Mouse (Mus musculus) cerebellum, postnatal 36 days (tissue): ENCODE measurements at regions not wholly inside any gene's neighbourhood (a gene's known extent, or its start where the extent isn't known, plus 50 kb on each side); places are given as distances from the start of the nearest gene placed in this dataset.

Experiments
- DNase-seq, 2 experiments: peaks; one replicate each; pipeline ENCODE4 v3.0.0; 2021 to 2022; ENCODE audit warnings: mixed read lengths in 2 of 2

DNA sequence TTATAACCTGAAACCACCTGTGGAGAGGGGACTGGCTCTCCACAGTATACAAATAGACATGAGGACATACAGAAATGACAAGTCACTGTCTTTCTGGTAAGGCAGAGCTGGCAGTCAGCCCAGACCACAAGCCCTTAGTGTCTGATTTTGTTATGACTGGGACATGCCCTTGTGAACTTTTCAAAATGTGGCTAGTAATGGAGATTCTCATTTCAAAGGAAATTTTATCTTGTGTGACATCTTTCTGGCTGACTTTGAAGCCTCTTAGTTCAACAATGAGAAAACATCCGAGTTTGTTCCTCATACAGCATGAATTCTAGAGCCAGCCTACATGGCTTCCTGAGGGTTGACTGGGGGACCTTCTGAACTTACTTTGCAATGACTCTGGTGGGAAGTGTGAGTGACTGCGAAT, 173.8 kb upstream of the Rnaseh2b start:
- DNase-seq, result no peak

DNA sequence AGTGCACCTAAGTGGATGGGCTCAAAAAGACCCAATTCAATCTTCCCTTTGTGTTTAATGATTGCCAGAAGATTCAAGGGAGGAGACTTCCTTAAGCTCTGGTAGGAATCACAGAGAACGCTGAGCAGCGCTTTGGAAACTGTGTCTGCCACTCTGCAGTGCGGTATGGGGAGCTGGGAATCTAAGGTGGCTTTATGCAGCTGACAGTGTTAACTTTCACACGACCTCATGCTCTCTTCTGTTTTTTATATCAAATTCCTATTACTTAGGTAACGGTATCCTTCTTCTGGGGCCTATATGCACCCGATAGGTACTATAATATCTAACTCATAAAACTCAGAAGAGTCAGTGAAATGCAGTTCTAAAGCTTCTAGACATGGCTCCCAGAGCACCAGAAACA, 163.5 kb upstream of the Rnaseh2b start:
- DNase-seq, result no peak

DNA sequence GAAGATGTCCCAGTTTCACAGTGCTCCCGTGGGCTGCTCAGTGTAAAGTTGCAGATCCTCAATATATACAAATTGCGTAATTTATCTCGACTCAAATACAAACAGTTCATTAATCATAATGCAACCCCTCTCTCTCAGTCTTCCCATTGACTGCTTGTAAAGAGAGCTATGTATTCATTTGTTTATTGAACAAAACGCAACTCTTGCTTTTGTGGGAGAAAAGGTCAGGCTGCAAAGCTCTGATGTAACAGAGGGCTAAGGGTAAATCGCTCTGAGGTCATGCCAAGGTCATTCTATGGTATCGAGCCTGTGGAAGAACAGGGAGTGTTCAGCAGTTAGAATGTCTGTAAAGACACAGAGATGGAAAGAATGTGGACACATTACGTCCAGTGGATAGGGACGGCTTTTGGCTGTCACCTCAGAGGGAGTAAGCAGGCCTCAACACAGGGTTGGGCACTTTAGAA, 160.0 kb upstream of the Rnaseh2b start:
- DNase-seq, result no peak

DNA sequence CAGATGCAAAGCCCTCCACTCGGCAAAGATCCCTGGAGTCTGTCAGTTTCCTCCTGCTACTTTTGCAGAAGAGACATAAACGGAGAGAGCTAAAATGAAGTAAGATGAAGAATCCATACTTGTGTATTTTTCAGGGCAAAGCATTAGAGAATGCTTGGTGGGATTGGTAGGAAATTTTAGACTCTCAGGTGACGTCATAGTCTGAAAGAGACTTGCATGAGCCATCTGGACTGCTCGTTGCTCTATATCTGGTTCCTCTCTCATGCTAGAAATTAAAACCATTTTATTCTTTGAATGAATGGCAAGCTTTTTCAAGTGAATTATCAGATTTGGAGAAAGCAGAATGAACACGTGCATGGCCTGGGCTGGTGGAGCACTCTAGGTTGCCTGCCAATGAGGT, 154.4 kb upstream of the Rnaseh2b start:
- no peak for DNase-seq

DNA sequence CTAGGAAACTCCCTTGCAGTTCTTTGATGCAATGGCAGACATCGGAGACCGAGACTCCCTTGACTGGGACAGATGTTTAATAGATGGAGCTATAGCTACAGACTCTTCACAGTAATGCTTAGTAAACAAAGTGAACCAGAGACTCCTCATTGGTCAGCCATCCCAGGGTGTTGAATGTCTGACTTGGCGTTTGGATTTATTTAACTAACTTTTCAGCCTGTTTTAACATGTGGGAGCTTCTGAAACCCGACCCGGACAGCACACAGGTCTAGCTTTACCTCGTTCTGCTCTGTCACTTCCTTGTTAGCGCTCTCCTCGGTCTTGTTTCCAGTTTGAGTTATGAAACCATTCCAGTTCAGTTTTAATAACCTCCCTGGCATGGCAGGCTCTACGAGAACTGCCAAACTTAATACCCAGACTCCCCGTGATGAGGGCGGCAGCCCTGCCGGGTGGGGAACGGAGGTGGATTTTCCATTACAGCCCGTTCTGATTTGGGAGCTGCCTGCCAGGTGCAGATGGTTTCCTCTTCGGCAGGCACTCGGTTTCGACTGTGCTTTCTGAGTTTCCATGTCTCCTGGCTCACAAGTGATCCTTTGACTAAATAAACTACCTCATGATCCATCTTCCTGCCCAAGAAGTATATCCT, 147.9 kb upstream of the Rnaseh2b start:
- DNase-seq, result peak in 1 of 2 experiments; percentile 2

DNA sequence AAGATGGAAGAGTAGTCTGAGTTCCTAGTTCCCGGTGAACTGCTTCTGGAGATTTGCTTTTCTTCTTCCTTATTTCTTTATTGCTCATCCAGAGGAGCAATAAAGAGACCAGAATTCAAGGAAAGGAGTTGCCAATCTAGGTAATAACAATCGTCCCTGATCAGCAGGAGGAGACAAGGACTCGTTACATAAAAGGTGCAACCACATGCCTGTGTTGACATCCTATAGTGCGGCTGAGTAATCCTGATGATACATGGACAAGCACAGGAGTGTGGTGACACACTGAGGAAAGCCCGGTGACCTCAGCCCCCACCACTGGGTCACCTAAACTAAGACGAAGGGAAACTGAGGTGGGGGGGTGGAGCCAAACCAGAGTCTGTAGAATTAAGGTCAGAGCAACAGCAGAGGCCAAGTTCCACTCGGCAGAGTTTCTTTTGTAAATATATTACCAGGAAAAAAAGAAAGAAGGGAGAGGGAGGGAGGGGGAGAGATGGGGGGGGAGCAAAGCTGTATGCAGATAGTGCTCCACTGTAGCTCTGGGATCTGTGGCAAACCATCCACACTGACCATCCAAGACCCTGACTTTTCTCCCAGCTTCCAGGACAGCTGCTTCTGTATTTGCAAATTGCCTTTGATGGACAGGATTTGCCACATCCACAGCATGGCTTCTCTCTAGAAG, 135.2 kb upstream of the Rnaseh2b start:
- DNase-seq, result no peak

DNA sequence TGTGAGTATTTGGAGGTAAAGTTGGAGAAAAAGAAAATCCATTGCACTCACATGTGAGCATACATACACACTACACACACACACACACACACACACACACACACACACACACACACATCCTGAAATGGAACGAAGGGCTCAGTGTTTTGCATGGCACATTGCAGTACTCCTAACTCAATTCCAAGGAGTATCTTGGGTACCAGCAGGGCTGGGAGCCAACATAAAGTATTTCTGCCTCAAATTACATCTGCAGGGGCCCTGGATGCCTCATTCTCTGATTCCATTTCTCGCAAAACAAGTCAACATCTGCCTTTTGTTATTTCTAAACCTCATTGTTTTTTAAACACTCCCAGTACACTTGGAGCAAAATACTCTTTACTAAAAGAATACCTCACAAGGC, 132.7 kb upstream of the Rnaseh2b start:
- DNase-seq, result no peak

DNA sequence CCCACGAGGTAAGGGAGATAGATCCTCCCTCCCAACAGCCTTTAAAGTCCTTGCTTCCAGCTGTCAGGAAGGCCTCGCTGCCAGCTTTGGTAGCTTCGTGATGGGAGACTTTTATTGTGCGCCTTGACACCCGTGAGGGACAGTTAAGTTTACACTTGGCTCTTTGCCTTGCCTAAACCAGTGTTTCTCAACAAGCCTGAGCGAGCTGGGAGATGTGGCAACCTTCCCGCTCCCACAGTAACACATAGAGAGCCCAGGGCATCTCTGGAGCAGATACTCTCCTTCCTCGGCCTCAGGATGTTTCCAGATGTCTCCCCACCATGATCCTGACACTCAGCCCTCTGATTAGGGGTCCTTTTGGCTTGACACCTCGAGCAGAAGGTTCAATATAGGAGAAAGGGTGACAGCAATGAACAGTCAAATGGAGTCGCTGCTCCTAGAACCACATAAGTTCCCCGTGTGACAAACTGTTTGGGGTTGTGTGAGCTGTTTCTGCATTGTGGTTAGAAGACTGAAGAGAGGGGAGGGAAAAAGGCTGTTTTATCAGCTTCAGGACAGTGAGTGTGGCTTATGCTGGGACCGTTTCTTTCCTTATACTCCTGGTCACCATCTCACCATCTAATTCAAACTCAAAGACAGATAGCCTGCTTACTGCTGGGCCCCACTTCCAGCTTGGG, 129.1 kb upstream of the Rnaseh2b start:
- DNase-seq, result no peak

DNA sequence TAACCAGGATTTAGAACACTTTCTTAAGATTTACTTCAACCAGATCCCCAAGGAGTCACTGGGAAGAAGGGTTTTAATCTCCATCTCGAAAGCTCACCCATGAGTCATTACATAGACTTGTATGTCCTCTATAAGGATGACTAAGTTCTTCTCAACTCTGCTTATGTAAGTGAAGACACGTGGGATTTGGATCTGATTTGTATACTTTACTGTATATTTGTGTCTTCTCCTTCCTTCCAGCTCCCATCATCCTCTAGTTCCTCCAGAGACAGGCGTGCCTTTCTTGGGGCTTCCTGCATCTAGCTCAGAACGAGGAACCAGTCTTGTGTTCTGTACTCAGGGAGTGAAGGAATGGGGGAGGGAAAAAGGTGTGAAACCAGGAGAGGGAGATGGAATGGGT, 127.5 kb upstream of the Rnaseh2b start:
- DNase-seq, result no peak

DNA sequence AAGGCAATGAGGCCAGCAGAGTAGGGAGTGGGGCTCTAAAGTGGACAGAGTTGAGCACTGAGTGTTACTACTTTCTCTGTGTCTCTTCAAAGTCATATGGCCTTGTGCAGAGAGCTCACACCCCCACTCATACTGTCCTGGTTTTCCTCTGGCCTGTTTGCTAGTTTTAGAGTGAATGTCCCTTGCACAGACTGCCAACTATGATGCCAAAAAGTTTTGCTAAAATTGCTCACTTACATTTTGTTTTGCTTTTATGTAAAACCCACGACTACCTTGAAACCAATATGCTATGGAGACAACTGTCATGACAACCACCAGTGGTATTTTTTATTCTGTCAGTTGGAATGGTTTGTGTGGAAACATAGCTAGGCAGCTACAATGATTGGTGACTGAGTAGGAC, 126.4 kb upstream of the Rnaseh2b start:
- no peak for DNase-seq

DNA sequence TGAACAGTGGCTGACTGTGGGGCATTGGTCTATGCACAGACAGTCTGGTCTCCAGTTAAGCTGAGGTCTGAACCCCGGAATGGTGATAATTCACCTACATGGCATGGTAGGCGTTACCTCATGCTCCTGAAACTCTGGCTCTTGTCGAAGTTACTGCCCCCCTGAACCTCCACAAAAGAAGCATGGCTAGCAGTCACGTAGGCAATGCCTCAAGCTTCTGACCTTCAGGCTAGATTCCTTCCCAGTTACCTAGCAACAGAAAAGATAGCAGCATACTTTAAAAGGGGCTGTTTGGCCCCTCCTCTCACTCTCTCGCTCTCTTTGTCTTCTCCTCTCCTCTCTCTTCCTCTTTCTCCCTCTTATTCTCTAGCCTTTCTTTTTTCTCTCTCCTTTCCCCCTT, 125.8 kb upstream of the Rnaseh2b start:
- no peak for DNase-seq

DNA sequence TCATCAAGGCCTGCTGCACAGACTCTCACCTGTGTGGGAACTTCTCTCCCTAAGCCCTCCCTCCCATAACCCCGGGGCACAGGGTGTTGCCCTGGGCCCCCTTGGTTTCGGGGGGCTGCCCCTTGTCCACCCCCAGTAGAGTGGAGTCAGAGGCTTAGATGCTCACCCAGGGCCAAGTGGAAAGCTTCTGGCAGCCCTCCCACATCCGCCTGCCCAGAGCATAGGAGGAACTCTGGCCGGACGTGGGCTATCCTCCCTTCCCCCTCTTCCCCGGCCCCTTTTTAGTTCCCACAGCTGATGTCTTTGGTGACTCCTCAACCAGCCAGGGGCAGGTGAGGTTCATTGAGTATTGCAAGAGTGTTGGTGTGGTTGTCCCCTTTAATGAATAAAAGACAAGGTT, 125.3 kb upstream of the Rnaseh2b start:
- DNase-seq, result no peak

DNA sequence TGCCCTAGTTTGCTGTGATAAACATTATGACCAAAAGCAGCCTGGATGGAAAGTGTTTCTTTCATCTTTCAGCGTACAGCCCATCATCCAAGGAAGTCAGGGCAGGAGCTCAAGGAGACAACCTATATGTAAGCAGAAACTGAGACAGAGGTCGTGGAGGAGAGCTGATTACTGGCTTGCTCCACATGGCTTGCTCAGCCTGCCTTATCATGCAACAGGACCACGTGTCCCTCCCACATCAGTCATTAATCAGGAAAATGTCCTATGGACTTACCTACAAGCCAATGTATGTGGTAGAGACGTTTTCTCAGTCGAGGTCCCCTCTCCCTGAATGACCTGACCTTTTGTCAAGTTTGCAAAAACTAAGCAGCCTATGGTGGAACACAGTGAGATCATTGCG, 123.7 kb upstream of the Rnaseh2b start:
- no peak for DNase-seq

DNA sequence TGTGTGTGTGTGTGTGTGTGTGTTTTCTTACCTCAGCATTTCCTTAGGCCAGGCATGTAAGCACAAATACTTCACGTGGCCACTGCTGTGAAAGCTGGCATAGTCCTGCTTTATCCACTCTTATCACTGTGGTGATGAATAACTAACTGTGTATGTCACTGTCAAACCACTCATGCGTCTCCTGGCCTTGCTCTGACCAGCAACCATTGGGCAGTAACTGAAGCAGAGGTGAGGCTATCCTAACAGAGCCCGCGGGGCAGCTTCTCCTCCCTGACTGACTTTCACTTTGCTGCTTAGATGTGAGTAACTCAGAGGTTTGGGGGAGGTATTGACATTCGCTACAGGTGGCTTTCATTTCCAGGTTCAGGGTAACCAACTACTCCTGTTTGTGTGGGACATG, 122.0 kb upstream of the Rnaseh2b start:
- no peak for DNase-seq

DNA sequence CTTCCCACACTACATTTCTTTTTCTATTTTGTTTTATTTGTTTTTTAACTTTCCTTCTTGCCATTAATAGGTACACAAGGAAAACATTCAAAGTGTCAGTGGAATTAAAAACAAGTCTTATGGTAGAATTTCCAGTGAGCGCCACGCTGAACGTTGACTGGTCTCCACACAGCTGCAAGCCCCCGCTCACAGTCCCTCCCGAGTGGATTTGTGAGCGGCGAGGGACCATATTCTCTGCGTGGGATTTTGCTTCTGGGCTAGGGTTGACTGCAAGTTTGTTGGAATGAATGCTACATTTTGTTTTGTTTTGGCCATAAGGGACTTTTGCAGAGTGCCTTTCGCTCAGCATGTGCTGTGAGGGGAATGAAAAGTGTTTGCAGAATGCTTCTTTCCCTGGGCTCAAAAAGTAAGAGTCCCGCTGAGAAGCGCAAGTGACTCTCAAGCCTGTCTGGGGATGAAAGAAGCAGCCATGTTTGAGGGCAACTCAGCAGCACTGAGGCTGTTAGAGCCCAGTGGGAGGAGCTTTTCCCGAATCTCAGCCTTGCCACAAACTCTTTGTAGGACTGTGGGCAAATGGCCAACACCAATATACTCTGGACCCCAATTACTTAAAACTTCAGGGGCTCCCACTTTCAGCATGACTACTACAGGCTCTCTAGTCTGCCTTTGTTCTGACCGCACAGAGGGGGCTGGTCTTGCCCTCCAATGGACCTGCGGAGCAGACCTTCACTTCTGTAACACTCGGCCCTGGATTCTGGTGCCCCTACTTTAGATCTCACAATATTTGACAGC, 120.9 kb upstream of the Rnaseh2b start:
- DNase-seq, result no peak

DNA sequence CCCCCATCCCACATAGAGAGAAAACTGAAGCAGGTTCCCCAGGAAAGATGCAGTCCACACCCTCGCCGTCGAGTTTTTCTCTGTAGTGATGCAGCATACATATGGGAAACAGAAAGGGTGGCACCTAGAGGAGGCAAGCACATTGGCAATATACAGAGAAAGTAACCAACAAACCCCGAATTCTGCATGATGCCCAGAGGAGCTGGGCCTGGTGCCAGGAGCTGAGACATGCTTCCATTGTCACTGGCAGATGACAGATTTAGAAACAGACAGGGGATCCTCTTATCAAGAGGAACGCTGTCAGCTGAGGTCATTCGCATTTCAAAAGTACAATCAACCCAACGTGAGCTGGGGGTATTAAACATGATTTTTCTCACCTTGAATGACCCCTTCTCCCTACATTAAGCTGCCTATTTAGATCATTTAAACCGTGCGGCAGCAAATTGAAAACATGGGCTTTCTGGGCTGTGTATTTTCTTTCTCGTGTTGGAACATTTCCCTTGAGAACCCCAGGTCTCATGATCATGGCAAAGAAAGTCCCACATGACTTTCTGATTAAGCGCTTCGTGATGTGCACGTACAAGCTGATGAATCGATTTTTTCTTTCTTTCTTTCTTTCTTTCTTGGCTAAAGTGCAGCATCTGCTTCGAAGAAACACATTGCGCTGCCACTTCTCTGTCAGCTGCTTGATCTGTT, 118.4 kb upstream of the Rnaseh2b start:
- peak; percentile 49 to 53 for DNase-seq

DNA sequence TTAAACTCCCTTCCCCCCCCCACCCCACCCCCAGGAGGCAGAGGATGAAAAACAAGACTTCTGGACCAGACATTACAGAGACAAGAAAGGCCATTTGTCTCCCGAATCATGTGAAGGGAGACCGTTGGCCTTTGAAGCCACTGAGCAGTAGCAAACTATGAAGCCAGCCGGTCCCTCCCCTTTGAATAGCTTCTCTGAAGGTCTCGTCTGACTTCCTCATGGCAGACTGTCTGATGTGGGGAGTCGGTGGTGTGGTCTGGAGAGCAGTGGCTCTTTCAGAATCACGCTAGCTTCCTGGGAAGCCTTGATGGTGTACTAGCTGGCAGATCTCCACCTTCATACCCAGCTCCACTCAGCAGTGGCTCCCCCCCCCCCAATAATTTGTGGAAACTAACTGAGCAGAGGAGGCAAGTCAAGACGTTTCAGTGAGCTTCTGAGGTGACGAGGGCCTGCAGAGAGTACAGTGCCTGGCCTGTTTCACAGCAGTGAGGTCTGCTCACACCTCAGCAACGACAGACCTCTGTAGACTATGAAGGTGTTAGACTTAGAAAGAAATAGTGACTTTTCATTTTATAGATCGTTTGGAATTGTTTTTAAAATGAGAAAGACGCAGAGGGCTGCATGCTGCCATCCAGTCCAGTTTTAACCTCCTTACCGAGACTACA, 116.9 kb upstream of the Rnaseh2b start:
- no peak for DNase-seq

DNA sequence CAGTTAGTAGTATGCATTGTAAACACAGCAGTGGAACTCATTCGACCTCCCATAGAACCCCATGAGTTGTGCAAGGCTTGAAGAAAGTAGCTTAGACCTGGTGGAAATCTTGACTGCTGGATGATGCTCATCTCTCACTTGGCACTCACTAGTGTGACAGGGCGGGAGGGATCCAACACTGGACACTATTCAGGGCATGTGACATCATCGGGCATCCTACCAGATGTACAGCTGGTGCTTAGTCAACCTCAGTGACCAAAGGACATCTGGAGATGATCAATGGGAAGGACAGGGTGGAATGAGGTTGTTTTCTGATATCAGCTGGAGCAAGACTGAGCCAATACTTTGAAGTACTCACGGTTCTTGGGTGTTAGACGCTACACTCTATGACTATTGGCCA, 114.9 kb upstream of the Rnaseh2b start:
- no peak for DNase-seq

DNA sequence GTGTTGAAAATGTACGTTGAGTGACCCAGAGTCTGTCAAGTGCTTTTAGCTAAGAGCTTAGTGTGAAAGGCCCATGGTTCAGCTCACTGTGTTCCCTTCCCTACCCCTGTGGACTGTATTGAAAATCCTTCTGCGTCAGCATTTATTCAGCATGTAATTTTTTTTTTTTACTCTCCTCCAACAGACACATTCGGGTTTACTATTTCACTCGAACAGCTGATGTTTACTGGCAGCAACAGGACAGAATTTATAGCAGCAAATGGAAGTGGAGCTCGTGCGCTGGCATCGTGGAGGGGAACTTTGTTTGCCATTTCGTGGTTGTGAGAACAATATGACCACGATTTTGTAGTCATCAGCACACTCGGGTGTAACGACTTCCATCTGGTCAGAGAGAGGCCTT, 105.0 kb upstream of the Rnaseh2b start:
- DNase-seq, result no peak

DNA sequence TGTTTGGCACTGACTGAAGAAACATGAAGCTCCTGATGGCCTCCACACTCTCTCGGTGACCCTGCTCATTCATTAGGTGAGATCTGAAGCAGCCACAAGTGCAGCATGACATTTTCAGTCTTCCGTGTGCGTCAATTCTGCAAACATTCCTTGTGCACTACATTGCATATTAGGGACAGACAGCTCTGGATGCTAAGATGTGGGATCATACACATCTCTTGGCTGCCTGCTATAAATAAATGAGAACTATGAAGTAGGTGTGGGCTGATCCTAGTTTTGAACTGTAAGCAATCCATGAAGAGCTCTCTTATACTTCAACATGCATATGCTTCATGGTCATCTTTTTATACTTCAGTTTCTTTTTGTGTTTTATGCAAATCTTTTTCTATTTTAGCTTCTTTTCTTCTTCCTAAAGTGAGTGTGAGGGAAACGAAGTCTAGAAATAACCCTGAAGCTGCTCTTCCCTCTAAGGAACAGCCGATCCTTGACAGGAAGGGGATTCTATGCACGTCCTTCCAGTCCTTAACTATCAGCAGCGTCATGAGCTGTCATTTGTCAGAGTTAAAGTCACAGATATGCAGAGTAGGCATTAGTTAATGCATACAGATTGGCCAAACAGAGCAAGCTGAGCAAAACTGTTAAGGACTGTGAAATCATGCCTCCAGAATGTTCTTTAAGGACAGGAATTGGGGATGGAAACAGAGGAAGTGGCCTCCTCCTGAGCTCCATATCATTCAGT, 104.1 kb upstream of the Rnaseh2b start:
- no peak for DNase-seq

DNA sequence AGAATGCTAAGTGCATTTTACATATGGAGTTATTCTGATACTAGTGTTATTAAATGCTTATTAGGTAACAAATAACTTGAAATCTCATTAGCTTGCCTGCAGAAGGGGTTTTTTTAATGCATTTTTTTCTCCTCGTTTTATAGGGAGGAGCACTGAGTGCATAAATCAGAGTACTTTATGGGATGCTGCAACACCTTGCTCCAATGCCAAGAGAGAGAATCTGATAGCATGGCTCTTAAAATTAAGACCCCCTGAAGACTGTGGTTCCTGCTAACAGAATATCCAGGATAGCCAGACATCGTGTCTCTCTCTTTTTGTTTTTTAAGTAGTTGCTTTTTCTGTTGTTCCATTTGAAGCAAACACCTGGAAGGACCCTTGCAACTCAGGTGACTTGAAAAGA, 100.8 kb upstream of the Rnaseh2b start:
- DNase-seq, result no peak

DNA sequence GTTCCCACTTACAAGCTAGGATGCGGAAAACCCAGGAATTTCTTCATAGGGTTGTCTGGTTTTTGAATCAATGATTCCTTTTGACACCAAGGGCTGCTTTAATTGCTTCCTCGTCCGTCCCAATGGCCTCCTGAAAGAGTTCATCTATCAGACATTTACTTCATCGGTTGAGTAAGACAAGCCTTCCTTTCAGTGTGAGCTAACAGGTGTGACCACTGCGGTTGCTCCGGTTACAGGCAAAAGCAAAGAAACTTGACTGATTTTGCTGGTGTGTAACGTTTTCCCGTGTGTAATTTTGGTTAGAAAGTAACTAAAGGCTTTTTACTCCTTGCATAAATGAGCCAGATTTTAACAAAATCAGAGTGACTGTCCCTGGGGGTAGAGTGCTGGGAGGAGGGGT, 99.6 kb upstream of the Rnaseh2b start:
- no peak for DNase-seq
